Mouse (Mus musculus) spleen, adult 2 months (tissue): ENCODE measurements around the gene Zfp672. TPM values are rescaled to one million over a fixed set of nuclear protein-coding genes. Genes with fewer than 3 reads are reported as not detected.
"Not testable (repeated sequence)": the region's sequence is repeated elsewhere in the genome, so short reads cannot be mapped to it uniquely, and the experiment has no call there.

Source experiments
- DNase-seq, 2 experiments: peaks; one replicate each; pipeline versions ENCODE4 v3.0.0 to v3.0.0-alpha.2; 2012 to 2021; ENCODE audit warnings: low spot score in 2 of 2, low read depth in 1 of 2
- H3K27ac ChIP-seq: fragments of 200-500 bp; 2 replicates; pipeline ENCODE4 v1.5.1; 2012; ENCODE audit warnings: low read length, inconsistent platforms; ENCODE audit not compliant: insufficient read depth
- H3K27me3 ChIP-seq: fragments of 200-500 bp; 2 replicates; pipeline ENCODE4 v1.6.1; 2012; ENCODE audit warnings: mild to moderate bottlenecking, moderate library complexity, low read length, inconsistent platforms; ENCODE audit not compliant: control insufficient read depth, insufficient read depth
- H3K36me3 ChIP-seq: fragments of 200-500 bp; 2 replicates; pipeline ENCODE4 v1.6.1; 2012; ENCODE audit warnings: mild to moderate bottlenecking, low read length, inconsistent platforms; ENCODE audit not compliant: control insufficient read depth, insufficient read depth
- H3K4me1 ChIP-seq: fragments of 200-500 bp; 2 replicates; pipeline ENCODE4 v1.6.1; 2011; ENCODE audit warnings: inconsistent platforms; ENCODE audit not compliant: control insufficient read depth, insufficient read depth, insufficient read length
- H3K4me3 ChIP-seq: fragments of 200-500 bp; 2 replicates; pipeline ENCODE4 v1.5.1; 2011; ENCODE audit warnings: mild to moderate bottlenecking, inconsistent platforms; ENCODE audit not compliant: insufficient read depth, insufficient read length; ENCODE audit errors: extremely low read depth
- CTCF ChIP-seq: fragments of 200-500 bp; IDR thresholded peaks from 2 replicates; pipeline ENCODE4 v1.5.1; 2011; ENCODE audit warnings: mild to moderate bottlenecking, inconsistent platforms; ENCODE audit not compliant: insufficient read depth, insufficient read length, insufficient replicate concordance; ENCODE audit errors: extremely low read depth
- POLR2A ChIP-seq: fragments of 200-500 bp; IDR thresholded peaks from 2 replicates; pipeline ENCODE4 v1.6.1; 2011; ENCODE audit warnings: low read depth, low read length, inconsistent platforms
- WGBS: fragments of 180-500 bp; shearing (Covaris S2); methylation state at CpG from one replicate; pipeline ENCODE4 v1.1.7; 2018; 5-methylcytosine and 5-hydroxymethylcytosine counted together
- polyA plus RNA-seq: library from polyadenylated mRNA; depleted of rRNA; stranded (reverse); fragments of >200 nt; gene quantifications from 2 replicates; pipeline ENCODE4 v1.2.3, GENCODE M21; 2012

Zfp672 gene
- polyA plus RNA-seq, 1 experiment, result 17.5 TPM

DNA sequence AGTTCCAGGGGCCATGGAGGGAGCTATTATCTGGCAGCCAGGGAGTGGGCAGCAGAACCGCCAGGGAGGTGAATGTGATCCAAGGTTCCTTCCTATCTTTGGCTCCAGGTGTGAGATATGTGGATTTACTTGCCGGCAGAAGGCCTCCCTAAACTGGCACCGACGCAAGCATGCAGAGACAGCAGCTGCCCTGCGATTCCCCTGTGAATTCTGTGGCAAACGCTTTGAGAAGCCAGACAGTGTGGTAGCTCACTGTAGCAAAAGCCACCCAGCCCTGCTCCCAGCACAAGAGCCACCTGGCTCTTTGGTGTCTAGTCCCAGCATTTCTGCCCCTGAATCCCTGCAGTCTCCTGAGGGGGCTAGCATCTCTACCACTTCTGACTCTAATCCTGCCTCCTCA is 16.1 kb downstream of the Zfp672 start:
- TF ChIP-seq CTCF, result no peak
- TF ChIP-seq POLR2A, result no peak
- Histone ChIP-seq H3K27ac (no peak overlapping the region), H3K4me1 (no peaks in the 10 kb centered on the region), H3K36me3 (peaks cover 8% of the 10 kb centered on the region), H3K27me3 (no peaks in the 10 kb centered on the region), H3K4me3 (no peak overlapping the region)
- DNase-seq, result no peak
- 92% methylated on average over 6 of the region's 6 CpGs for WGBS

DNA sequence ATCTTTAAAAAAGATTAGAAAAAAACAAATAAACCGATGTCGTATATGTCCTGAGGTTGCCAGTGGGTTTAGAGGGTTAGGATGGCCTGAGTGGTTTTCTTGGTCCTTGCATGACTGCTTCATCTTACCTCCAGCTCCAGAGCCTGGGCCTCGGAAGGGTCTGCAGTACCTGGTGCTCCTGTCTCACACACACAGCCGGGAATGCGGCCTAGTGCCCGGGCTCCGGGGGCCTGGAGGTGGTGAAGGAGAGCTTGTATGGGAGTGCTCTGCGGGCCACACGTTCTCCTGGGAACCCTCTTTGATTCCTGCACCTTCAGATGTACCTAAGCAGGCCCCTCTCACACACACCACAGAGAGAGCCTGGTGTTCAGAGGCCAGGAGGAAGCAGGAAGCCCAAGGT is 21.5 kb downstream of the Zfp672 start:
- no peak overlapping the region for H3K4me3 ChIP-seq
- no peaks in the 10 kb centered on the region for H3K27me3 ChIP-seq
- H3K36me3 ChIP-seq, result no peaks in the 10 kb centered on the region
- H3K27ac ChIP-seq, result no peak overlapping the region
- WGBS, result 95% methylated on average over 9 of the region's 9 CpGs
- no peaks in the 10 kb centered on the region; the same call in 1 of the 2 replicates for H3K4me1 ChIP-seq
- TF ChIP-seq POLR2A, result no peak
- TF ChIP-seq CTCF, result no peak
- no peak for DNase-seq

DNA sequence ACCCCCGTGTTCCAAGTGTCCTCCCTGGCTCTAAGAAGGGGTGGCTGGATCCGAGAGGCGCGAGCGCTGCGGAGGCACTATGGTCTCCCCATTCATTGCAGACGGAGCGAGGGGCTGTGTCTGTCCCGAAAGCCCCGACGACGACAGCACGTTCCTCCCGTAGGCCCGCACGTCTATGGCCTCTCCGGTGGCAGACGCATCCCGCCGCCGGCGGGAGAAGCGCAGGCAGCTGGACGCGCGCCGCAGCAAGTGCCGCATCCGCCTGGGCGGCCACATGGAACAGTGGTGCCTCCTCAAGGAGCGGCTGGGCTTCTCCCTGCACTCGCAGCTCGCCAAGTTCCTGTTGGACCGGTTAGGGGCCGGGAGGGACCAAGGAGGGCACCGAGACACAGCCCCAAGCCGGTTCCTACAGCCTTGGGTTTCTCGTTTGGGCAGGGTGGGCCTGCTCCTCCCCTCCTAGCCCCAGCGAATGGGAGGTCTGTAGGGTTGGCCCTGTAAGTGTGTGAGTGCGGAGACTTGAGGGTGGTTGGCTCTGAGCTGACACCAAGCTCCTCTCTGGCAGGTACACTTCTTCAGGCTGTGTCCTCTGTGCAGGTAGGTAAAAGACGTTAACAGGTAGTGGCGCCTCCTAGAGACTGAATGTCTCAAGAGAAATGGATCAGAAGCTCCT is 22.6 kb downstream of the Zfp672 start:
- H3K27me3 ChIP-seq, result no peaks in the 10 kb centered on the region
- no peak overlapping the region for H3K27ac ChIP-seq
- 2% methylated on average over 42 of the region's 42 CpGs for WGBS
- TF ChIP-seq POLR2A, result no peak
- no peak for TF ChIP-seq CTCF
- DNase-seq, result peak; percentile 28 to 39
- peak overlapping the region; percentile 64 for H3K4me3 ChIP-seq
- no peaks in the 10 kb centered on the region for H3K36me3 ChIP-seq
- H3K4me1 ChIP-seq, result no peaks in the 10 kb centered on the region; the same call in 1 of the 2 replicates

DNA sequence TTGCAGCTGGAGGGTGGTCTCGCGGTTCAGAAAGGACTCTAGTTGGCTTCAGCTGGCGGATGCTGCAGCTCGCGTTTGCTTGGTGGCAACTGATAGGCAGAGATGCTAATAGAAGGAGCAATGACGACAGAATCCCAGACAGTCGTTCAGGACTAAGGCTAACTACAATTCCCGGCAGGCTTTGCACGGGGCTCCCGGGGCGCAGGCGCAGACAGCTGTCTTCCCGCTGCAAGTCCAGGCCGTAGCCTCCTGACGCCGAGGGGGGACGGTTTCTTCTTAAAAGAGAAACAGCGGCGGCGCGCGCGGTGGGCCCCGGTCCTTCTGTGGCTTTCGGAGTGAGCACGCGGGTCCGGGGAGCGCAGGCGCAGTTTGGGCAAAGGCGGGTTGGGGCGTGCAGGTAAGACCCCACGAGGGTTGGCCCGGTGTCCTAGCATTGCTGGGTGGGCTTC is 23.3 kb downstream of the Zfp672 start, which contains the start of gene Zfp692:
Zfp692 (plus strand) TSS at position 210 of the 449 bp plus-strand sequence.
- no peaks in the 10 kb centered on the region for H3K27me3 ChIP-seq
- TF ChIP-seq POLR2A, result no peak
- peak within 1 kb of the TSS; percentile 64 for H3K4me3 ChIP-seq
- no peaks in the 10 kb centered on the region for H3K36me3 ChIP-seq
- peak; percentile 70 to 93 for DNase-seq
- no peak within 1 kb of the TSS for H3K27ac ChIP-seq
- no peaks in the 10 kb centered on the region; the same call in 1 of the 2 replicates for H3K4me1 ChIP-seq
- under 1% methylated on average over 34 of the region's 34 CpGs for WGBS

DNA sequence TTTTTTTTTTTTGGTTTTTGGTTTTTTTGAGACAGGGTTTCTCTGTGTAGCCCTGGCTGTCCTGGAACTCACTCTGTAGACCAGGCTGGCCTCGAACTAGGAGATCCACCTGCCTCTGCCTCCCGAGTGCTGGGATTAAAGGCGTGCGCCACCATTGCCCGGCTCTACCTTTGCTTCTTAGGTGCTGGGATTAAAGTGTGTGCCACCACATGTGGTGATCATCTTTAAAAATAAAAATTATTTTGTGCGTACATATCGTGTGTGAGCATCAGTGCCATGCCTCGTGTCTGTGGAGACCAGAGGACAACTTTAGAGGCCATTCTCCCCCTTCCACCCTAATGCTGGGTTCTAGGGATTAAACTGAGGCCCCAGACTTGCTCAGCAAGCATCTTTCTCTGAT is 24.8 kb downstream of the Zfp672 start:
- H3K36me3 ChIP-seq, DNase-seq, H3K4me1 ChIP-seq, H3K4me3 ChIP-seq, H3K27me3 ChIP-seq, H3K27ac ChIP-seq: not testable (repeated sequence)
- 94% methylated on average over 8 of the region's 8 CpGs for WGBS

DNA sequence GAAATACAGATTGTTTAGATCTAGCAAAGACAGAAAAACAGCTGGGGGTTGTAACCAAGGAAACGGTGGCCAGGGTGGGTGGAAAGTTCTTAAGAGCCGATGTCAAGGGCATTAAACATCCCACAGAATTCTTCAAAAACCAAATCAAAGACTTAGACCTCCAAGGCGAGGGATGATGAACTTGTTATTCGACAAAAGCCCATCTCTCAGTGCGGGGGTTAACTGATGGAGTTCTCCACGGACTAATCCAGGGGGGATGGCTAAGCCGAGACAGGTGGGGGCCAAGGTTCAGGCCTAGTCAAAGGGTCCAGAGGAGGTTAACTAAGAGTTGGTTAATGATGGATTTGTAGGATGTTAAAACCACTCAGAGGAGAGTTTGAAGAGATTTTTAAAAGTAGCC is 26.5 kb downstream of the Zfp672 start:
- no peak for DNase-seq

DNA sequence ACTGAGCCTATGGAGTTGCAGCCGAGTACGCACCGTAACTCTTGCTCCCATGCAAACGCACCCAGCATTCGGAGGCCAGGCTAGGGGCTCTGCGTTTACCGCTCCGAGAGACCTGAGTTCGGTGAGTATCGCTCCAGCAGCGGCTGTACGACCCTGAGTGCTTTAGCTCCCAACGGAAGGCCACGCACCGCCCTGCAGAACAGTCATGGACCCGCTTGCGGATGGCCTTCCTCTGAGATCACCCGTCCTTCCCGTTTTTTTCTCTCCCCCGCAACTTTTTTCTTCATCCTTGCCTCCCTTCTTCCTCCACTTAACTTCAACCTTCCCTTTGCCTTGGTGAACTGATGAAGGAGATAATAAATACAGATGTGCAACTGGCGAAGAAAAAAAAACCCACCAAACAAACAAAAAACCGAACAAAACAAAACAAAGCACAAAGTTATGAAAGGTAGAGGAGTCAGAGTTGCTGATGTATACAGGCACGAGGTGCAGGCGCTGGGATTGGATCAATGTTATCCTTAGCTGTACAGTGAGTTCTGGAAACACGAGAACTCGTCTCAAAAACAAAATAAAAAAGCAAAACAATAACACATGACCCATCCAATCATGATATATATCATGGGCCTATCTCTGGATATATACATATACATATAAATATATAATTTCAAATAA is 27.2 kb downstream of the Zfp672 start:
- H3K27me3 ChIP-seq, result no peaks in the 10 kb centered on the region
- 3% methylated on average over 26 of the region's 26 CpGs for WGBS
- H3K4me1 ChIP-seq, result no peaks in the 10 kb centered on the region; the same call in 1 of the 2 replicates
- TF ChIP-seq CTCF (no peak), POLR2A (no peak)
- DNase-seq, result no peak
- peak overlapping the region; percentile 68 for H3K4me3 ChIP-seq
- no peaks in the 10 kb centered on the region for H3K36me3 ChIP-seq
- peak overlapping the region; percentile 77 for H3K27ac ChIP-seq

More for the DNA sequence above, 26.5 kb downstream of the Zfp672 start:
- 63% methylated on average over 7 of the region's 7 CpGs for WGBS
- no peaks in the 10 kb centered on the region; the same call in 1 of the 2 replicates for H3K4me1 ChIP-seq
- TF ChIP-seq CTCF (no peak), POLR2A (no peak)
- H3K4me3 ChIP-seq, result no peak overlapping the region
- no peak overlapping the region for H3K27ac ChIP-seq
- no peaks in the 10 kb centered on the region for H3K27me3 ChIP-seq
- H3K36me3 ChIP-seq, result no peaks in the 10 kb centered on the region
